Mouse (Mus musculus) left cerebral cortex, adult 18-20 months (tissue): ENCODE data around the gene Adgb. TPM values are rescaled to one million over a fixed set of nuclear protein-coding genes. Genes with fewer than 3 reads are reported as not detected.

ENCODE experiments used
- total RNA-seq, 2 experiments: library from RNA; stranded (reverse); gene quantifications; 2 replicates each; pipeline ENCODE4 v1.2.3; 2021

Adgb gene
- total RNA-seq, 2 experiments from 2014 or later = 0.47 to 0.72 TPM

Other genes starting within 250 kb of the Adgb start
- 1 to 10 TPM; 2.1 to 2.2 TPM for gene Rab32, start 85.9 kb upstream of the Adgb start, total RNA-seq
- gene Gm10944, start 209.0 kb upstream of the Adgb start, total RNA-seq = not detected